Mouse (Mus musculus) kidney, adult 2 months (tissue): ENCODE data around the gene Prpsap2. TPM values are rescaled to one million over a fixed set of nuclear protein-coding genes. Genes with fewer than 3 reads are reported as not detected.

Experiments
- DNase-seq: peaks from one replicate; pipeline ENCODE4 v3.0.0; 2021
- H3K27ac ChIP-seq: fragments of 200-500 bp; 2 replicates; pipeline ENCODE4 v1.5.1; 2012; ENCODE audit warnings: low read depth, low read length, control low read depth, inconsistent platforms; ENCODE audit not compliant: insufficient read depth
- H3K27me3 ChIP-seq: fragments of 200-500 bp; replicated peaks from 2 replicates; pipeline ENCODE4 v1.6.1; 2012; ENCODE audit warnings: mild to moderate bottlenecking, moderate library complexity, low read length, inconsistent platforms; ENCODE audit not compliant: control insufficient read depth, insufficient read depth
- H3K36me3 ChIP-seq: fragments of 200-500 bp; 2 replicates; pipeline ENCODE4 v1.6.1; 2012; ENCODE audit warnings: mild to moderate bottlenecking, moderate library complexity, low read length, inconsistent platforms; ENCODE audit not compliant: control insufficient read depth, insufficient read depth
- H3K4me1 ChIP-seq: fragments of 200-500 bp; 2 replicates; pipeline ENCODE4 v1.6.1; 2011; ENCODE audit warnings: low read length; ENCODE audit not compliant: control insufficient read depth, insufficient read depth
- H3K4me3 ChIP-seq: fragments of 200-500 bp; 2 replicates; pipeline ENCODE4 v1.5.1; 2011; ENCODE audit warnings: mild to moderate bottlenecking, low read depth, low read length, control low read depth; ENCODE audit not compliant: insufficient read depth
- CTCF ChIP-seq: fragments of 200-500 bp; conservative IDR thresholded peaks from 2 replicates; pipeline ENCODE4 v1.5.1; 2011; ENCODE audit warnings: low read depth, mild to moderate bottlenecking, control low read depth, low read length, moderate library complexity, mixed read lengths; ENCODE audit not compliant: insufficient read depth, insufficient read length
- POLR2A ChIP-seq: fragments of 200-500 bp; IDR thresholded peaks from one replicate; pipeline ENCODE4 v1.6.1; 2011; ENCODE audit warnings: low read depth, low read length, control low read depth
- WGBS: fragments of 180-500 bp; shearing (Covaris S2); methylation state at CpG from one replicate; pipeline ENCODE4 v1.1.7; 2018; 5-methylcytosine and 5-hydroxymethylcytosine counted together
- polyA plus RNA-seq: library from polyadenylated mRNA; depleted of rRNA; stranded (reverse); fragments of >200 nt; gene quantifications from 2 replicates; pipeline ENCODE4 v1.2.3, GENCODE M21; 2012

Prpsap2 gene
- polyA plus RNA-seq, 1 experiment = 21.4 TPM

GRCm38 (mm10) chr11:61737290-61737689 lies 24.6 kb downstream of the Prpsap2 start:
- no peaks in the 10 kb centered on the region for H3K27me3 ChIP-seq
- H3K4me1 ChIP-seq = no peaks in the 10 kb centered on the region
- H3K27ac ChIP-seq = no peak overlapping the region
- peaks cover 7% of the 10 kb centered on the region for H3K36me3 ChIP-seq
- no peak overlapping the region for H3K4me3 ChIP-seq
- WGBS = 35% methylated on average over 1 of the region's 1 CpGs
- DNase-seq = no peak
- TF ChIP-seq CTCF (no peak), POLR2A (no peak)

GRCm38 (mm10) chr11:61732672-61733071 lies 29.2 kb downstream of the Prpsap2 start:
- no peak for DNase-seq
- Histone ChIP-seq H3K4me3 (no peak overlapping the region), H3K36me3 (peaks cover 3% of the 10 kb centered on the region), H3K4me1 (peaks cover 8% of the 10 kb centered on the region), H3K27me3 (no peaks in the 10 kb centered on the region), H3K27ac (no peak overlapping the region)
- no peak for TF ChIP-seq CTCF
- TF ChIP-seq POLR2A = no peak
- 87% methylated on average over 7 of the region's 7 CpGs for WGBS

GRCm38 (mm10) chr11:61728037-61728436 lies 33.9 kb downstream of the Prpsap2 start:
- Histone ChIP-seq H3K27ac (peak overlapping the region; percentile 81), H3K4me3 (no peak overlapping the region), H3K27me3 (no peaks in the 10 kb centered on the region), H3K36me3 (peaks cover 2% of the 10 kb centered on the region; the same call in 1 of the 2 replicates), H3K4me1 (peaks cover 8% of the 10 kb centered on the region)
- TF ChIP-seq CTCF = no peak
- DNase-seq = peak; percentile 84
- WGBS = 15% methylated on average over 2 of the region's 2 CpGs

GRCm38 (mm10) chr11:61722077-61722476 lies 39.8 kb downstream of the Prpsap2 start:
- no peak for TF ChIP-seq CTCF
- TF ChIP-seq POLR2A = no peak
- Histone ChIP-seq H3K36me3 (no peaks in the 10 kb centered on the region), H3K27me3 (no peaks in the 10 kb centered on the region), H3K4me3 (no peak overlapping the region), H3K4me1 (peaks cover 6% of the 10 kb centered on the region; the same call in 1 of the 2 replicates), H3K27ac (peak overlapping the region; percentile 10; the same call in 1 of the 2 replicates)
- 31% methylated on average over 5 of the region's 5 CpGs for WGBS
- DNase-seq = peak; percentile 90

GRCm38 (mm10) chr11:61720636-61721035 lies 41.3 kb downstream of the Prpsap2 start, which contains the start of gene Slc5a10:
Gene Slc5a10 (minus strand): TSS chr11:61720826.
- Histone ChIP-seq H3K4me1 (peaks cover 6% of the 10 kb centered on the region; the same call in 1 of the 2 replicates), H3K4me3 (peak within 1 kb of the TSS; percentile 55), H3K36me3 (no peaks in the 10 kb centered on the region), H3K27me3 (no peaks in the 10 kb centered on the region), H3K27ac (peak within 1 kb of the TSS; percentile 74)
- peak; percentile 89 for DNase-seq
- 40% methylated on average over 3 of the region's 3 CpGs for WGBS
- TF ChIP-seq POLR2A (no peak), CTCF (no peak)

GRCm38 (mm10) chr11:61719826-61720225 lies 42.1 kb downstream of the Prpsap2 start:
- H3K36me3 ChIP-seq = no peaks in the 10 kb centered on the region
- TF ChIP-seq POLR2A = peak; percentile 38
- no peak for TF ChIP-seq CTCF
- peaks cover 6% of the 10 kb centered on the region; the same call in 1 of the 2 replicates for H3K4me1 ChIP-seq
- WGBS = 51% methylated on average over 8 of the region's 8 CpGs
- DNase-seq = peak; percentile 80
- H3K27me3 ChIP-seq = no peaks in the 10 kb centered on the region
- H3K27ac ChIP-seq = peak overlapping the region; percentile 74
- H3K4me3 ChIP-seq = peak overlapping the region; percentile 55

GRCm38 (mm10) chr11:61719387-61719786 lies 42.5 kb downstream of the Prpsap2 start:
- peaks cover 6% of the 10 kb centered on the region; the same call in 1 of the 2 replicates for H3K4me1 ChIP-seq
- TF ChIP-seq CTCF (no peak), POLR2A (no peak)
- peak overlapping the region; percentile 49 for H3K27ac ChIP-seq
- no peaks in the 10 kb centered on the region for H3K27me3 ChIP-seq
- 32% methylated on average over 3 of the region's 3 CpGs for WGBS
- peak overlapping the region; percentile 55 for H3K4me3 ChIP-seq
- no peaks in the 10 kb centered on the region for H3K36me3 ChIP-seq
- peak; percentile 64 for DNase-seq
